ENCODE assay signal across 11 mouse cellular contexts in genomic region chr12:30883592-30883985, GRCm38 (mm10). TPM values are rescaled to one million over a fixed set of nuclear protein-coding genes. Genes with fewer than 3 reads are reported as not detected.
DNase-seq lines count a peak whose midpoint lies in the region; ATAC-seq and TF ChIP-seq lines count a peak whose summit lies in the region.
"Had no signal": no experiment of that assay in that cellular context is flagged by ENCODE, and none has a peak within 500 bp of the region (broad histone marks: within the 10 kb centered on the region; RNA-seq: fewer than 3 reads in every experiment).

No protein-coding gene starts in this region.

- H3K9me3 ChIP-seq in heart, embryonic 12.5 days (replicated peaks) = peaks cover 3% of the 10 kb centered on the region; the same call in 1 of the 2 replicates
- no peaks in the 10 kb centered on the region for H3K9me3 ChIP-seq in hindbrain, embryonic 14.5 days (ENCODE audit: control insufficient read depth, low read length)
- H3K9me3 ChIP-seq in midbrain, embryonic 11.5 days (ENCODE audit: control insufficient read depth, low read length) = no peaks in the 10 kb centered on the region

- no peak for TF ChIP-seq EP300 in heart, adult 2 months (IDR thresholded peaks at IDR 0.05; ENCODE audit: insufficient read depth, low read depth, low read length)

- TF ChIP-seq CTCF in heart, adult 2 months (IDR thresholded peaks at IDR 0.05) = no peak
- TF ChIP-seq CTCF in cortical plate, adult 2 months (IDR thresholded peaks at IDR 0.05; ENCODE audit: extremely low read depth, insufficient read depth, low read length) = no peak

- H3K36me3 ChIP-seq in heart, embryonic 12.5 days = no peaks in the 10 kb centered on the region
- no peaks in the 10 kb centered on the region for H3K36me3 ChIP-seq in heart, adult 2 months (ENCODE audit: control insufficient read depth, insufficient read depth, low read length)
- no peaks in the 10 kb centered on the region for H3K36me3 ChIP-seq in hindbrain, embryonic 14.5 days (replicated peaks; ENCODE audit: control insufficient read depth, insufficient read depth)
- no peaks in the 10 kb centered on the region for H3K36me3 ChIP-seq in midbrain, embryonic 11.5 days (ENCODE audit: control insufficient read depth, insufficient read depth, low read length)

- peaks cover 14% of the 10 kb centered on the region for H3K4me1 ChIP-seq in heart, embryonic 12.5 days (replicated peaks)
- H3K4me1 ChIP-seq in heart, adult 2 months (ENCODE audit: control insufficient read depth, insufficient read depth, low read length) = no peaks in the 10 kb centered on the region; the same call in 1 of the 2 replicates
- no peaks in the 10 kb centered on the region for H3K4me1 ChIP-seq in cortical plate, adult 2 months (ENCODE audit: control insufficient read depth, insufficient read depth, low read length)
- H3K4me1 ChIP-seq in hindbrain, embryonic 14.5 days (replicated peaks; ENCODE audit: control insufficient read depth, insufficient read depth, low read length) = peaks cover 13% of the 10 kb centered on the region; the same call in 1 of the 2 replicates
- H3K4me1 ChIP-seq in midbrain, embryonic 11.5 days (ENCODE audit: control insufficient read depth, insufficient read depth, low read length) = peaks cover 8% of the 10 kb centered on the region; the same call in 1 of the 2 replicates

- no peaks in the 10 kb centered on the region for H3K79me2 ChIP-seq in heart, adult 2 months (replicated peaks; ENCODE audit: control insufficient read depth, insufficient read depth, low read length)

- no peak overlapping the region for H3K9ac ChIP-seq in heart, embryonic 12.5 days
- H3K9ac ChIP-seq in heart, adult 2 months (ENCODE audit: low read depth, low read length) = no peak overlapping the region
- H3K9ac ChIP-seq in hindbrain, embryonic 14.5 days = peak overlapping the region; percentile 61
- no peak overlapping the region for H3K9ac ChIP-seq in midbrain, embryonic 11.5 days (ENCODE audit: low read length)

- intact Hi-C loops in heart, adult 2 months (cut with DNase I) = no loop called here

- H3K4me3 ChIP-seq in heart, embryonic 12.5 days = peak overlapping the region; percentile 57
- H3K4me3 ChIP-seq in heart, adult 2 months = no peak overlapping the region
- peak overlapping the region; percentile 38 for H3K4me3 ChIP-seq in cortical plate, adult 2 months (ENCODE audit: insufficient read depth, low read length)
- peak overlapping the region; percentile 63 for H3K4me3 ChIP-seq in hindbrain, embryonic 14.5 days (replicated peaks; ENCODE audit: low read length)
- H3K4me3 ChIP-seq in midbrain, embryonic 11.5 days (ENCODE audit: low read depth, low read length) = peak overlapping the region; percentile 48

- H3K27me3 ChIP-seq in heart, embryonic 12.5 days (replicated peaks) = peaks cover 72% of the 10 kb centered on the region
- peaks cover 14% of the 10 kb centered on the region for H3K27me3 ChIP-seq in heart, adult 2 months (ENCODE audit: control insufficient read depth, insufficient read depth, low read length)
- peaks cover 49% of the 10 kb centered on the region for H3K27me3 ChIP-seq in hindbrain, embryonic 14.5 days (ENCODE audit: control insufficient read depth, insufficient read depth, low read length)
- H3K27me3 ChIP-seq in midbrain, embryonic 11.5 days (ENCODE audit: control insufficient read depth, insufficient read depth, low read length) = peaks cover 31% of the 10 kb centered on the region

- no peak for ATAC-seq in heart, embryonic 12.5 days (ENCODE audit: insufficient number of reproducible peaks, low FRiP score)
- ATAC-seq in hindbrain, embryonic 14.5 days (ENCODE audit: low FRiP score) = no peak; the same call in 1 of the 2 replicates
- ATAC-seq in midbrain, embryonic 11.5 days (ENCODE audit: low FRiP score) = peak; percentile 10; the same call in 1 of the 2 replicates
- ATAC-seq in CD4-positive, CD25-positive, alpha-beta regulatory T cell, adult 4 months = no peak

- no peak overlapping the region for H3K27ac ChIP-seq in heart, embryonic 12.5 days (ENCODE audit: poor library complexity, severe bottlenecking)
- no peak overlapping the region for H3K27ac ChIP-seq in heart, adult 2 months
- H3K27ac ChIP-seq in cortical plate, adult 2 months (ENCODE audit: insufficient read depth, low read length) = no peak overlapping the region
- no peak overlapping the region for H3K27ac ChIP-seq in hindbrain, embryonic 14.5 days
- H3K27ac ChIP-seq in midbrain, embryonic 11.5 days (ENCODE audit: low read depth, low read length) = no peak overlapping the region

- WGBS in heart, embryonic 12.5 days = 29% methylated on average over 4 of the region's 4 CpGs
- whole genome bisulfite sequencing in heart, adult 2 months = 25% methylated on average over 4 of the region's 4 CpGs
- 19% methylated on average over 4 of the region's 4 CpGs for WGBS in hindbrain, embryonic 14.5 days
- whole genome bisulfite sequencing in midbrain, embryonic 11.5 days = 19% methylated on average over 4 of the region's 4 CpGs

- DNase-seq in heart, adult 2 months = no peak
- DNase-seq in hindbrain, embryonic 14.5 days (ENCODE audit: low spot score) = no peak
- peak; percentile 89 for DNase-seq in midbrain, embryonic 11.5 days (ENCODE audit: low spot score, missing footprints)
- no peak for DNase-seq in urinary bladder, postnatal 4 days (ENCODE audit: low spot score in 2 of 2)
- DNase-seq in urinary bladder, adult 18-20 months (ENCODE audit: low spot score in 2 of 2) = no peak
- DNase-seq: lung, postnatal 14 days had no signal

- peak overlapping the region; percentile 98 for H3K4me2 ChIP-seq in heart, embryonic 12.5 days
- H3K4me2 ChIP-seq in hindbrain, embryonic 14.5 days (replicated peaks) = peak overlapping the region; percentile 100
- peak overlapping the region; percentile 99 for H3K4me2 ChIP-seq in midbrain, embryonic 11.5 days

- no peak for TF ChIP-seq POLR2A in heart, adult 2 months (IDR thresholded peaks at IDR 0.05; ENCODE audit: insufficient read depth, low read depth, low read length)
- no peak for TF ChIP-seq POLR2A in cortical plate, adult 2 months (IDR thresholded peaks at IDR 0.05; ENCODE audit: extremely low read depth, insufficient read depth, low read length)

RNA-seq across cellular contexts. Expression of gene Alkal2, which starts 0.5 kb away (rescaled TPM):
- polyA plus RNA-seq in heart, embryonic 12.5 days (2016; fragmentation: Nextera tagmentation; extraction: Ambion mirVana) = 0.14 TPM in 1 of 2 replicates, not detected in the other
- 1 to 10 TPM in 1 of 2 experiments, under 1 TPM in 1; 0.73 to 1.8 TPM for total RNA-seq in heart, adult 2 months (2021)
- 0.47 and 0.70 TPM in 2 replicates for polyA plus RNA-seq in heart, adult 2 months (2012; rRNA removed)
- polyA plus RNA-seq in cortical plate, adult 2 months (2012; rRNA removed) = 1.1 and 1.3 TPM in 2 replicates
- 0.56 and 0.83 TPM in 2 replicates for polyA plus RNA-seq in hindbrain, embryonic 14.5 days (2014; fragmentation: Nextera tagmentation; extraction: Ambion mirVana)
- polyA plus RNA-seq in midbrain, embryonic 11.5 days (2014; fragmentation: Nextera tagmentation; extraction: Ambion mirVana) = 0.15 and 0.26 TPM in 2 replicates
- not detected for polyA plus RNA-seq in CD4-positive, CD25-positive, alpha-beta regulatory T cell, adult 4 months (2017; shearing (Covaris generic))
- total RNA-seq: common myeloid progenitor, adult 5-6 weeks had no signal
- polyA plus RNA-seq: C2C12 had no signal

RNA-seq across cellular contexts. Expression of gene Acp1, which starts 27.8 kb away (rescaled TPM):
- polyA plus RNA-seq in heart, embryonic 12.5 days (2016; fragmentation: Nextera tagmentation; extraction: Ambion mirVana) = 107 and 116 TPM in 2 replicates
- total RNA-seq in heart, adult 2 months (2021) = 10 to 100 TPM; 29.4 to 31.6 TPM
- polyA plus RNA-seq in heart, adult 2 months (2012; rRNA removed) = 4.7 and 8.6 TPM in 2 replicates
- polyA plus RNA-seq in cortical plate, adult 2 months (2012; rRNA removed) = 19.8 and 21.1 TPM in 2 replicates
- polyA plus RNA-seq in hindbrain, embryonic 14.5 days (2014; fragmentation: Nextera tagmentation; extraction: Ambion mirVana) = 112 and 119 TPM in 2 replicates
- polyA plus RNA-seq in midbrain, embryonic 11.5 days (2014; fragmentation: Nextera tagmentation; extraction: Ambion mirVana) = 203 and 222 TPM in 2 replicates
- 100 to 1,000 TPM in 1 of 2 experiments, 10 to 100 TPM in 1; 86.1 to 104 TPM for polyA plus RNA-seq in CD4-positive, CD25-positive, alpha-beta regulatory T cell, adult 4 months (2017; shearing (Covaris generic))

RNA-seq across cellular contexts. Expression of gene Sh3yl1, which starts 27.9 kb away (rescaled TPM):
- 8.1 and 10.5 TPM in 2 replicates for polyA plus RNA-seq in heart, embryonic 12.5 days (2016; fragmentation: Nextera tagmentation; extraction: Ambion mirVana)
- total RNA-seq in heart, adult 2 months (2021) = 1 to 10 TPM; 1.5 to 2.0 TPM
- polyA plus RNA-seq in heart, adult 2 months (2012; rRNA removed) = 0.82 and 0.88 TPM in 2 replicates
- 8.7 and 9.3 TPM in 2 replicates for polyA plus RNA-seq in cortical plate, adult 2 months (2012; rRNA removed)
- 49.9 and 53.9 TPM in 2 replicates for polyA plus RNA-seq in hindbrain, embryonic 14.5 days (2014; fragmentation: Nextera tagmentation; extraction: Ambion mirVana)
- 21.5 and 21.8 TPM in 2 replicates for polyA plus RNA-seq in midbrain, embryonic 11.5 days (2014; fragmentation: Nextera tagmentation; extraction: Ambion mirVana)
- polyA plus RNA-seq in CD4-positive, CD25-positive, alpha-beta regulatory T cell, adult 4 months (2017; shearing (Covaris generic)) = 1 to 10 TPM; 1.0 to 1.4 TPM
